Mouse (Mus musculus) small intestine, adult 2 months (tissue): ENCODE data around the gene Higd1a. TPM values are rescaled to one million over a fixed set of nuclear protein-coding genes. Genes with fewer than 3 reads are reported as not detected.

Source experiments
- H3K27ac ChIP-seq: fragments of 200-500 bp; 2 replicates; pipeline ENCODE4 v1.5.1; 2012; ENCODE audit warnings: low read depth, low read length, control low read depth, inconsistent platforms; ENCODE audit not compliant: insufficient read depth
- H3K27me3 ChIP-seq: fragments of 200-500 bp; 2 replicates; pipeline ENCODE4 v1.6.1; 2012; ENCODE audit warnings: mild to moderate bottlenecking, moderate library complexity, low read length, inconsistent platforms; ENCODE audit not compliant: control insufficient read depth, insufficient read depth
- H3K36me3 ChIP-seq: fragments of 200-500 bp; 2 replicates; pipeline ENCODE4 v1.6.1; 2012; ENCODE audit warnings: mild to moderate bottlenecking, low read length, control low read depth, inconsistent platforms; ENCODE audit not compliant: control insufficient read depth, insufficient read depth
- H3K4me1 ChIP-seq: fragments of 200-500 bp; 2 replicates; pipeline ENCODE4 v1.6.1; 2012; ENCODE audit warnings: low read length, inconsistent platforms, mixed read lengths; ENCODE audit not compliant: control insufficient read depth, insufficient read depth, insufficient read length
- H3K4me3 ChIP-seq: fragments of 200-500 bp; 2 replicates; pipeline ENCODE4 v1.5.1; 2012; ENCODE audit warnings: low read depth, mild to moderate bottlenecking, control low read depth, inconsistent platforms, low read length, moderate library complexity
- CTCF ChIP-seq: fragments of 200-500 bp; IDR thresholded peaks from 2 replicates; pipeline ENCODE4 v1.5.1; 2012; ENCODE audit warnings: low read depth, mild to moderate bottlenecking, control low read depth, inconsistent platforms, low read length, moderate library complexity, mixed read lengths; ENCODE audit not compliant: insufficient replicate concordance, insufficient read length; ENCODE audit errors: extremely low read depth
- POLR2A ChIP-seq: fragments of 200-500 bp; IDR thresholded peaks from 2 replicates; pipeline ENCODE4 v1.6.1; 2012; ENCODE audit warnings: low read depth, mild to moderate bottlenecking, control low read depth, inconsistent platforms, low read length, moderate library complexity
- WGBS: fragments of 180-500 bp; shearing (Covaris S2); methylation state at CpG from one replicate; pipeline ENCODE4 v1.1.7; 2018; 5-methylcytosine and 5-hydroxymethylcytosine counted together
- polyA plus RNA-seq: library from polyadenylated mRNA; depleted of rRNA; stranded (reverse); fragments of >200 nt; gene quantifications from 2 replicates; pipeline ENCODE4 v1.2.3, GENCODE M21; 2012

Gene Higd1a
- polyA plus RNA-seq, 1 experiment = 11.4 TPM

GRCm38 (mm10) chr9:121892057-121892687 is 34.0 kb upstream of the Higd1a start:
- Histone ChIP-seq H3K4me1 (no peaks in the 10 kb centered on the region; the same call in 1 of the 2 replicates), H3K27me3 (no peaks in the 10 kb centered on the region), H3K36me3 (no peaks in the 10 kb centered on the region), H3K27ac (no peak overlapping the region), H3K4me3 (no peak overlapping the region)
- WGBS = 79% methylated on average over 12 of the region's 12 CpGs
- TF ChIP-seq POLR2A (no peak), CTCF (no peak)

GRCm38 (mm10) chr9:121891301-121891700 is 33.1 kb upstream of the Higd1a start:
- Histone ChIP-seq H3K27me3 (no peaks in the 10 kb centered on the region), H3K36me3 (no peaks in the 10 kb centered on the region), H3K4me1 (no peaks in the 10 kb centered on the region; the same call in 1 of the 2 replicates), H3K27ac (no peak overlapping the region), H3K4me3 (no peak overlapping the region)
- TF ChIP-seq CTCF (no peak), POLR2A (no peak)
- 82% methylated on average over 9 of the region's 9 CpGs for WGBS

GRCm38 (mm10) chr9:121890441-121890941 is 32.3 kb upstream of the Higd1a start:
- no peak overlapping the region; the same call in 1 of the 2 replicates for H3K27ac ChIP-seq

GRCm38 (mm10) chr9:121889927-121890440 is 31.8 kb upstream of the Higd1a start:
- Histone ChIP-seq H3K4me3 (no peak overlapping the region), H3K27me3 (no peaks in the 10 kb centered on the region), H3K36me3 (no peaks in the 10 kb centered on the region), H3K27ac (no peak overlapping the region), H3K4me1 (no peaks in the 10 kb centered on the region; the same call in 1 of the 2 replicates)
- WGBS = 56% methylated on average over 4 of the region's 4 CpGs
- TF ChIP-seq CTCF (no peak), POLR2A (no peak)

More at GRCm38 (mm10) chr9:121890441-121890941, 32.3 kb upstream of the Higd1a start:
- TF ChIP-seq POLR2A (no peak), CTCF (no peak)
- Histone ChIP-seq H3K36me3 (no peaks in the 10 kb centered on the region), H3K27me3 (no peaks in the 10 kb centered on the region), H3K4me3 (no peak overlapping the region), H3K4me1 (no peaks in the 10 kb centered on the region; the same call in 1 of the 2 replicates)
- WGBS = 36% methylated on average over 18 of the region's 18 CpGs

- Histone ChIP-seq H3K4me3 (no peak overlapping the region), H3K27ac (no peak overlapping the region), H3K27me3 (no peaks in the 10 kb centered on the region), H3K36me3 (no peaks in the 10 kb centered on the region), H3K4me1 (peaks cover 7% of the 10 kb centered on the region; the same call in 1 of the 2 replicates)
- 20% methylated on average over 7 of the region's 7 CpGs for WGBS
- no peak for TF ChIP-seq CTCF
- TF ChIP-seq POLR2A = no peak
Measured at GRCm38 (mm10) chr9:121882015-121882457, 23.9 kb upstream of the Higd1a start.

GRCm38 (mm10) chr9:121881301-121881700 is 23.1 kb upstream of the Higd1a start:
- H3K4me3 ChIP-seq = no peak overlapping the region
- 66% methylated on average over 6 of the region's 6 CpGs for WGBS
- TF ChIP-seq CTCF (no peak), POLR2A (no peak)
- peaks cover 7% of the 10 kb centered on the region; the same call in 1 of the 2 replicates for H3K4me1 ChIP-seq
- no peaks in the 10 kb centered on the region for H3K27me3 ChIP-seq
- H3K27ac ChIP-seq = no peak overlapping the region
- no peaks in the 10 kb centered on the region for H3K36me3 ChIP-seq

- H3K27ac ChIP-seq = no peak overlapping the region
- TF ChIP-seq CTCF (peak; percentile 62; the same call in 1 of the 2 replicates), POLR2A (no peak)
- H3K27me3 ChIP-seq = no peaks in the 10 kb centered on the region
Measured at GRCm38 (mm10) chr9:121880840-121881239, 22.7 kb upstream of the Higd1a start.

More at GRCm38 (mm10) chr9:121880840-121881239, 22.7 kb upstream of the Higd1a start:
- Histone ChIP-seq H3K4me3 (no peak overlapping the region), H3K36me3 (no peaks in the 10 kb centered on the region), H3K4me1 (peaks cover 7% of the 10 kb centered on the region; the same call in 1 of the 2 replicates)
- 19% methylated on average over 14 of the region's 14 CpGs for WGBS
